Mouse (Mus musculus): ENCODE results near the gene Dcp1a.

- TF ChIP-seq CTCF (IDR thresholded peaks at IDR 0.05; ENCODE audit: low read depth) = no peak
- no peak for TF ChIP-seq EP300 (IDR thresholded peaks at IDR 0.05; ENCODE audit: low read depth)
These were observed 44.0 kb downstream of the Dcp1a start for GRCm38 (mm10) chr14:30523356-30523755.

Measured in liver, postnatal 0 days (tissue).